In the genomic region with DNA sequence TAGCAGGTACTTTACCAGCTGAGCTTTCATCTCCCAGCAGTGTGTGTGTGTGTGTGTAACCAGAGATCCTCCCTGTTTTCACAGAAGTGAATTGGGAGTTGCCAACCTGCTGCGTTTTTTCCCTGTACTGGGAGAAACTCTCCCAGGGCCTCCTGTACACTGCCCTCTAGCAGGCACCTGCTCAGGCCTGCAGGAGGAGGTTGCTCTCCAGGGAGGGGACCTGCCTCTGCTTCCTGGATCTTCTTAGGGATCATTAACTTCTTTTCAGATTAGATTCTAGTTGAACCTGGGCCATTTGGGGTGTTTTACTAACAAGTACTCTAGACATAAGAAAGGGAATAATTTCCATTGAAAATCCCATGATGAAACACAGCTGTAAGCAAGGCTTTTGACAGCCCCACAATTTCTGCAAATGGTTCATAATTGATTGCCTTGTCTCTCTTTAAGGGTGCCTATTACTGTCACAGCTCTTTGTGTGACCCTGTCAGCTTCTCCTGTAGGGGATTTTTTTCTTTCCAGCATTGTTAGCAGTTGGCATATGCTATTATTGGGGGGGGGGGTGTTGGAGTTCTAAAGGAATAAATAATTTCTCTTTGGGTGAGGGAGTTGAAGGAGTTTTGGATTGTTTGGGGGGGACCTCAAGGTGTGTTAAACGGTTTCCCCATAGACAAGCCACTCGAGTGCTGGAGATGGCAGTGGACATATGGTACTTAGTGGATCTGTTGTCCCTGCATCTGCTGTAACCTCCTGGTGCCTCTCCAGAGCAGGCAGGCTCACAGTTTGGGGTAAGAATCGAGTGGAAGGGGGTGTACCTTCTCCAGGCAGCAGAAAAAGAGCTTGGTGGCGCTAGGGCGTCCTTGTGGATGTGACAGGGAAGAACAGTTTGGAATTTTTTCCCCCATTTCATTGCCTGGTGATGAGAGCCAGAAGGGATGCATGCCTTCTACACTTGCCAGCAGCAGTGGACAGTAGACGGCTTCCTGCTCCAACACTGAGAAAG, we compare ENCODE assay signal across 14 mouse cellular contexts. TPM values are rescaled to one million over a fixed set of nuclear protein-coding genes. Genes with fewer than 3 reads are reported as not detected.
DNase-seq lines count a peak whose midpoint lies in the region; ATAC-seq and TF ChIP-seq lines count a peak whose summit lies in the region.
"Had no signal": no experiment of that assay in that cellular context is flagged by ENCODE, and none has a peak within 500 bp of the region (broad histone marks: within the 10 kb centered on the region; RNA-seq: fewer than 3 reads in every experiment).

No protein-coding gene starts in this region.

- H3K27me3 ChIP-seq in cerebellum, adult 2 months (ENCODE audit: control insufficient read depth, insufficient read depth, low read length) = no peaks in the 10 kb centered on the region
- no peaks in the 10 kb centered on the region for H3K27me3 ChIP-seq in forebrain, embryonic 13.5 days
- no peaks in the 10 kb centered on the region for H3K27me3 ChIP-seq in thymus, adult 2 months (ENCODE audit: control insufficient read depth, insufficient read depth, low read length)
- H3K27me3 ChIP-seq: embryonic facial prominence, embryonic 12.5 days; hindbrain, embryonic 12.5 days; neural tube, embryonic 13.5 days had no signal

- H3K36me3 ChIP-seq in forebrain, embryonic 13.5 days (ENCODE audit: poor library complexity, severe bottlenecking) = peaks cover 5% of the 10 kb centered on the region; the same call in 1 of the 2 replicates
- no peaks in the 10 kb centered on the region for H3K36me3 ChIP-seq in thymus, adult 2 months (ENCODE audit: control insufficient read depth, insufficient read depth, low read length)
- H3K36me3 ChIP-seq: G1E; hindbrain, embryonic 12.5 days had no signal

- H3K9me3 ChIP-seq in forebrain, embryonic 13.5 days (replicated peaks) = no peaks in the 10 kb centered on the region
- H3K9me3 ChIP-seq: embryonic facial prominence, embryonic 12.5 days; G1E; hindbrain, embryonic 12.5 days; neural tube, embryonic 13.5 days had no signal

- H3K27ac ChIP-seq in cerebellum, adult 2 months (ENCODE audit: insufficient read depth, low read length) = no peak overlapping the region
- peak overlapping the region; percentile 77 for H3K27ac ChIP-seq in forebrain, embryonic 13.5 days
- no peak overlapping the region for H3K27ac ChIP-seq in thymus, adult 2 months (ENCODE audit: control insufficient read depth, insufficient read depth, low read length)
- H3K27ac ChIP-seq: embryonic facial prominence, embryonic 12.5 days; hindbrain, embryonic 12.5 days; neural tube, embryonic 13.5 days had no signal

- DNase-seq in layer of hippocampus, adult 18-20 months (ENCODE audit: low spot score in 2 of 2) = peak; percentile 35 to 68
- DNase-seq in layer of hippocampus, postnatal 10 days (ENCODE audit: low spot score in 2 of 2) = no peak
- DNase-seq in cerebellum, adult 2 months = peak; percentile 46 to 70
- peak; percentile 52 to 59 for DNase-seq in left cerebral cortex, postnatal 14 days (ENCODE audit: low spot score in 2 of 2)
- DNase-seq in adrenal gland, postnatal 4 days (ENCODE audit: low spot score in 2 of 2) = no peak
- no peak for DNase-seq in thymus, postnatal 10 days (ENCODE audit: low spot score in 2 of 2)
- no peak for DNase-seq in thymus, adult 2 months
- DNase-seq: adrenal gland, adult 8-10 months; gastrocnemius, postnatal 25 days had no signal

- peak; percentile 31; the same call in 1 of the 2 replicates for TF ChIP-seq CTCF in cerebellum, adult 2 months (IDR thresholded peaks at IDR 0.05; ENCODE audit: borderline replicate concordance, insufficient read depth, low read depth, low read length)
- TF ChIP-seq CTCF in thymus, adult 2 months (IDR thresholded peaks at IDR 0.05; ENCODE audit: borderline replicate concordance, control insufficient read depth, extremely low read depth, insufficient read depth, low read length, poor library complexity) = no peak

- peak overlapping the region; percentile 26 for H3K4me2 ChIP-seq in forebrain, embryonic 13.5 days
- H3K4me2 ChIP-seq: embryonic facial prominence, embryonic 12.5 days; hindbrain, embryonic 12.5 days; neural tube, embryonic 13.5 days had no signal

- H3K9ac ChIP-seq in forebrain, embryonic 13.5 days = no peak overlapping the region
- H3K9ac ChIP-seq: embryonic facial prominence, embryonic 12.5 days; hindbrain, embryonic 12.5 days; neural tube, embryonic 13.5 days had no signal

- peak; percentile 85 for ATAC-seq in forebrain, embryonic 13.5 days

- no peak for TF ChIP-seq POLR2A in cerebellum, adult 2 months (IDR thresholded peaks at IDR 0.05; ENCODE audit: borderline replicate concordance, insufficient read depth, low read length)
- no peak for TF ChIP-seq POLR2A in thymus, adult 2 months (IDR thresholded peaks at IDR 0.05; ENCODE audit: control insufficient read depth, extremely low read depth, insufficient read depth, low read length, poor library complexity)

- WGBS in cerebellum, adult 2 months = 15% methylated on average over 7 of the region's 7 CpGs
- 48% methylated on average over 7 of the region's 7 CpGs for WGBS in forebrain, embryonic 13.5 days
- 88% methylated on average over 7 of the region's 7 CpGs for WGBS in thymus, adult 2 months

- no peak overlapping the region for H3K4me3 ChIP-seq in cerebellum, adult 2 months (replicated peaks; ENCODE audit: insufficient read depth, low read depth, low read length)
- peak overlapping the region; percentile 17; the same call in 1 of the 2 replicates for H3K4me3 ChIP-seq in forebrain, embryonic 13.5 days
- no peak overlapping the region for H3K4me3 ChIP-seq in thymus, adult 2 months (ENCODE audit: control insufficient read depth, insufficient read depth, low read length)
- H3K4me3 ChIP-seq: embryonic facial prominence, embryonic 12.5 days; hindbrain, embryonic 12.5 days; neural tube, embryonic 13.5 days had no signal

- peaks cover 9% of the 10 kb centered on the region; the same call in 1 of the 2 replicates for H3K4me1 ChIP-seq in cerebellum, adult 2 months (ENCODE audit: control insufficient read depth, insufficient read depth, low read length)
- H3K4me1 ChIP-seq in forebrain, embryonic 13.5 days = peaks cover 21% of the 10 kb centered on the region
- no peaks in the 10 kb centered on the region for H3K4me1 ChIP-seq in thymus, adult 2 months (replicated peaks; ENCODE audit: control insufficient read depth, insufficient read depth, low read length)
- H3K4me1 ChIP-seq: embryonic facial prominence, embryonic 12.5 days; hindbrain, embryonic 12.5 days; neural tube, embryonic 13.5 days had no signal

- intact Hi-C loops in left cerebral cortex, postnatal 14 days (cut with DNase I) = no loop called here

RNA-seq across cellular contexts. Expression of a gene that starts 50.5 kb away (rescaled TPM):
- total RNA-seq in layer of hippocampus, adult 18-20 months (2021) = under 1 TPM in 1 of 2 experiments, not detected in 1; 0.74 TPM
- total RNA-seq in layer of hippocampus, postnatal 10 days (2021) = under 1 TPM; 0.74 to 0.98 TPM
- 0.25 and 0.63 TPM in 2 replicates for polyA plus RNA-seq in cerebellum, adult 2 months (2012; rRNA removed)
- polyA plus RNA-seq in forebrain, embryonic 13.5 days (2015; fragmentation: Nextera tagmentation; extraction: Ambion mirVana) = 0.67 and 0.72 TPM in 2 replicates
- 1 to 10 TPM; 1.4 to 1.8 TPM for total RNA-seq in left cerebral cortex, postnatal 14 days (2021)
- under 1 TPM; 0.68 to 0.98 TPM for total RNA-seq in adrenal gland, postnatal 4 days (2021)
- polyA plus RNA-seq in thymus, adult 2 months (2012; rRNA removed) = not detected in 2 replicates
- total RNA-seq: G1E; gastrocnemius, postnatal 25 days had no signal
- polyA plus RNA-seq: G1E; neural tube, embryonic 13.5 days had no signal

Comparison
In these comparisons a context has a peak if more than half of its experiments do, and no peak if none do; other contexts are left out.
1. DNase-seq: peak in layer of hippocampus, adult 18-20 months (2 of 2), cerebellum, adult 2 months (2 of 2) and left cerebral cortex, postnatal 14 days (2 of 2); none in layer of hippocampus, postnatal 10 days (0 of 2), adrenal gland, postnatal 4 days (0 of 2), thymus, postnatal 10 days (0 of 2) and thymus, adult 2 months (single experiment).